Mouse (Mus musculus): ENCODE measurements around the gene Jam3.

Gene Jam3

GRCm38 (mm10) chr9:27109533-27110514 is 45.4 kb downstream of the Jam3 start:
- DNase-seq: peak; percentile 82

- DNase-seq: no peak
These were observed 46.8 kb downstream of the Jam3 start for GRCm38 (mm10) chr9:27108451-27108850.

GRCm38 (mm10) chr9:27106081-27106480 is 49.1 kb downstream of the Jam3 start:
- DNase-seq: no peak

GRCm38 (mm10) chr9:27101466-27101865 is 53.8 kb downstream of the Jam3 start:
- no peak for DNase-seq

GRCm38 (mm10) chr9:27099474-27099873 is 55.7 kb downstream of the Jam3 start:
- no peak for DNase-seq

- no peak for DNase-seq
These were observed 56.7 kb downstream of the Jam3 start for GRCm38 (mm10) chr9:27098557-27098956.

GRCm38 (mm10) chr9:27098092-27098491 is 57.1 kb downstream of the Jam3 start:
- DNase-seq: no peak

GRCm38 (mm10) chr9:27092916-27093315 is 62.3 kb downstream of the Jam3 start:
- no peak for DNase-seq

- DNase-seq: peak; percentile 85
These were observed 64.1 kb downstream of the Jam3 start for GRCm38 (mm10) chr9:27090801-27091775.

GRCm38 (mm10) chr9:27090134-27090533 is 65.1 kb downstream of the Jam3 start:
- DNase-seq: peak; percentile 72

- no peak for DNase-seq
These were observed 67.8 kb downstream of the Jam3 start for GRCm38 (mm10) chr9:27087402-27087801.

GRCm38 (mm10) chr9:27086256-27086655 is 69.0 kb downstream of the Jam3 start:
- no peak for DNase-seq

- DNase-seq: no peak
These were observed 79.4 kb downstream of the Jam3 start for GRCm38 (mm10) chr9:27075812-27076211.

- DNase-seq: no peak
These were observed 80.5 kb downstream of the Jam3 start for GRCm38 (mm10) chr9:27074677-27075076.

- DNase-seq: no peak
These were observed 84.3 kb downstream of the Jam3 start for GRCm38 (mm10) chr9:27070895-27071294.

GRCm38 (mm10) chr9:27058341-27058740 is 96.9 kb downstream of the Jam3 start:
- DNase-seq: peak; percentile 71

GRCm38 (mm10) chr9:27049492-27049891 is 105.7 kb downstream of the Jam3 start:
- no peak for DNase-seq
